Mouse (Mus musculus) midbrain, postnatal 0 days (tissue): ENCODE results near the gene Tamm41. TPM values are rescaled to one million over a fixed set of nuclear protein-coding genes. Genes with fewer than 3 reads are reported as not detected.
A peak's percentile ranks its signal among the peaks of the same experiment; 100 is the strongest.

ENCODE experiments used
- ATAC-seq: fragments of 200-750 bp; cut with Nextera tagmentation; 2 replicates; pipeline ENCODE4 v1.8.0; 2017; ENCODE audit warnings: moderate number of reproducible peaks, mild to moderate bottlenecking, moderate TSS enrichment, moderate library complexity; ENCODE audit not compliant: low FRiP score
- DNase-seq: peaks from one replicate; pipeline ENCODE4 v3.0.0-alpha.2; 2015; ENCODE audit warnings: low spot score
- H3K27ac ChIP-seq: fragments of 300-500 bp; sonication (generic); 2 replicates; pipeline ENCODE4 v1.5.1; 2014; ENCODE audit warnings: low read depth, mild to moderate bottlenecking, low read length, mixed read lengths
- H3K27me3 ChIP-seq: fragments of 300-500 bp; sonication (generic); 2 replicates; pipeline ENCODE4 v1.6.1; 2014; ENCODE audit warnings: low read length, control low read depth, mixed read lengths; ENCODE audit not compliant: insufficient read depth
- H3K36me3 ChIP-seq: fragments of 300-500 bp; sonication (generic); 2 replicates; pipeline ENCODE4 v1.6.1; 2014; ENCODE audit warnings: low read length, control low read depth, mixed read lengths; ENCODE audit not compliant: insufficient read depth
- H3K4me1 ChIP-seq: fragments of 300-500 bp; sonication (generic); 2 replicates; pipeline ENCODE4 v1.6.1; 2014; ENCODE audit warnings: mild to moderate bottlenecking, control low read depth, antibody characterized with exemption, low read length, mixed read lengths; ENCODE audit not compliant: insufficient read depth
- H3K4me2 ChIP-seq: fragments of 300-500 bp; sonication (generic); 2 replicates; pipeline ENCODE4 v1.6.1; 2014; ENCODE audit warnings: low read depth, mild to moderate bottlenecking, low read length, mixed read lengths; ENCODE audit not compliant: poor library complexity, severe bottlenecking
- H3K4me3 ChIP-seq: fragments of 300-500 bp; sonication (generic); 2 replicates; pipeline ENCODE4 v1.5.1; 2014; ENCODE audit warnings: low read depth, mild to moderate bottlenecking, low read length, moderate library complexity
- H3K9ac ChIP-seq: fragments of 300-500 bp; sonication (generic); replicated peaks from 2 replicates; pipeline ENCODE4 v1.6.1; 2014; ENCODE audit warnings: mild to moderate bottlenecking, low read length, moderate library complexity, mixed read lengths; ENCODE audit not compliant: poor library complexity, severe bottlenecking
- H3K9me3 ChIP-seq: fragments of 300-500 bp; sonication (generic); 2 replicates; pipeline ENCODE4 v1.6.1; 2016; ENCODE audit warnings: low read length, control low read depth
- CTCF ChIP-seq: IDR thresholded peaks from 2 replicates; pipeline ENCODE4 v1.5.1; 2016; ENCODE audit warnings: antibody characterized with exemption, mild to moderate bottlenecking
- WGBS: fragments of 180-500 bp; shearing (Covaris S2); extraction: QIAGEN DNeasy Blood & Tissue Kit; methylation state at CpG from one replicate; pipeline ENCODE4 v1.1.7; 2014; 5-methylcytosine and 5-hydroxymethylcytosine counted together
- polyA plus RNA-seq: library from polyadenylated mRNA; unstranded; fragments of >200 nt; fragmentation: Nextera tagmentation; extraction: Ambion mirVana; gene quantifications from 2 replicates; pipeline ENCODE4 v1.2.1, GENCODE M21; 2015
- total RNA-seq: library from RNA; depleted of rRNA; stranded (reverse); fragments of >200 nt; gene quantifications from 2 replicates; pipeline ENCODE4 v1.2.3, GENCODE M21; 2014

Tamm41 gene
- total and polyA plus RNA-seq, 2 experiments from 2014 or later: 39.4 to 45.9 TPM

DNA sequence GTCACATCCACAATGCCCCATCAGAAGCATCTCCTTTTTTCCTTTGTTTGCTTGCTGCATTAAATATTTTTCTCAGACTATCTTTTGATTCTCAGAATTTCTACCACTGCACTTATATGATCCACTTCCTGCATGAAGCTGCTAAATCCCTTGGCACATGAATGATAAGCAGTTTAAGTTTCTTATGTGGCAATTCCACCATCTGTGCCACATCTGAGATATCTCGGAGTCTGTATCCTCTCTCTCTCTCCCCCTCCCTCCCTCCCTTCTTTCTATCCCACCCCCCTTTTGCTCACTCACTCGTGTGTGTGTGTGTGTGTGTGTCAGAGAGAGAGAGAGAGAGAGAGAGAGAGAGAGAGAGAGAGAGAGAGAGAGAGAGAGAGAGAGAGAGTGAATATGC is 10.1 kb upstream of the Tamm41 start:
- no peak overlapping the region for H3K4me3 ChIP-seq
- H3K36me3 ChIP-seq: no peaks in the 10 kb centered on the region
- H3K27ac ChIP-seq: no peak overlapping the region
- no peaks in the 10 kb centered on the region for H3K27me3 ChIP-seq
- no peak overlapping the region for H3K9ac ChIP-seq
- no peaks in the 10 kb centered on the region for H3K9me3 ChIP-seq
- no peak for TF ChIP-seq CTCF
- ATAC-seq (no peak), DNase-seq (no peak)
- H3K4me1 ChIP-seq: no peaks in the 10 kb centered on the region
- WGBS: 30% methylated on average over 2 of the region's 2 CpGs
- H3K4me2 ChIP-seq: no peak overlapping the region

DNA sequence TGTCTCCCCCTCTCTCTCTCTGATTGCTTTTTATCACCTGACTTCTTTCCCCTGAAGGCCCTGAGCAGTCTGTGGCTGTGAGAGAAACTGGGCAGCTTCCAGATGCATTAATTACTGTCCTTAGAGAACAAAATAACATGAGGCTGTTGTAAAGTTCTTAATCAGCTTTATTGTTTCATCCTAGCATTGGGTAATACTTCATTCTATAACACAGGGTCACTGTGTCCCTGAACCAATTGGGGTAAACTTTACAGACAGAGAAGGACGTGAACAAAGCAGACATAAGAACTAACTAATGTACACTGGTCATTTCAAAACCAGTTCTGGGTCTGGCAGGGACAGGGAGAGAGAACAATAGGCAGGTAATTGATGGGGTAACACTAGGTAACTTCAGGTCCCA is 8.4 kb upstream of the Tamm41 start:
- Histone ChIP-seq H3K27ac (no peak overlapping the region), H3K9me3 (no peaks in the 10 kb centered on the region), H3K4me2 (no peak overlapping the region), H3K36me3 (no peaks in the 10 kb centered on the region), H3K27me3 (no peaks in the 10 kb centered on the region), H3K4me1 (no peaks in the 10 kb centered on the region), H3K4me3 (no peak overlapping the region), H3K9ac (no peak overlapping the region)
- no peak for TF ChIP-seq CTCF
- ATAC-seq (no peak), DNase-seq (no peak)
- WGBS: 66% methylated on average over 1 of the region's 1 CpGs

DNA sequence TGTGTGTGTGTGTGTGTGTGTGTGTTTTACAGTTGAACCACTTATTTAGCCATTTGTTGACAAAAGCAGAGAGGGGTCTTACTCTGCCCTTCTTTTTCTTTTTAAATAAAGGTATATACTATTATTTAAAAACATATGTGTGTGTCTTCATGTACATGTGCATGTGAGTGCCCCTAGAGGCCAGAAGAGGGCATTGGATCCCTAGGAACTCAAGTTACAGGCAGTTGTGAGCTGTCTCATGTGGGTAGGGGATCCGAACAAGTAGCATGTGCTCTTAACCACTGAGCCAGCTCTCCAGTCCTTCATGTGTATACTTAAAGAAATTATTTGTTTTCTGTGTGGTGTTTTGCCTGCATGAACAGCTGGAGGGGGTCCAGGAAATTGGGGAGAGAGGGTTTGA is 7.0 kb upstream of the Tamm41 start:
- no peaks in the 10 kb centered on the region for H3K36me3 ChIP-seq
- ATAC-seq (no peak), DNase-seq (peak; percentile 40)
- H3K9me3 ChIP-seq: no peaks in the 10 kb centered on the region
- H3K4me3 ChIP-seq: no peak overlapping the region
- H3K9ac ChIP-seq: no peak overlapping the region
- H3K27me3 ChIP-seq: no peaks in the 10 kb centered on the region
- no peaks in the 10 kb centered on the region for H3K4me1 ChIP-seq
- WGBS: 68% methylated on average over 1 of the region's 1 CpGs
- TF ChIP-seq CTCF: peak; percentile 70
- no peak overlapping the region for H3K4me2 ChIP-seq
- no peak overlapping the region for H3K27ac ChIP-seq

DNA sequence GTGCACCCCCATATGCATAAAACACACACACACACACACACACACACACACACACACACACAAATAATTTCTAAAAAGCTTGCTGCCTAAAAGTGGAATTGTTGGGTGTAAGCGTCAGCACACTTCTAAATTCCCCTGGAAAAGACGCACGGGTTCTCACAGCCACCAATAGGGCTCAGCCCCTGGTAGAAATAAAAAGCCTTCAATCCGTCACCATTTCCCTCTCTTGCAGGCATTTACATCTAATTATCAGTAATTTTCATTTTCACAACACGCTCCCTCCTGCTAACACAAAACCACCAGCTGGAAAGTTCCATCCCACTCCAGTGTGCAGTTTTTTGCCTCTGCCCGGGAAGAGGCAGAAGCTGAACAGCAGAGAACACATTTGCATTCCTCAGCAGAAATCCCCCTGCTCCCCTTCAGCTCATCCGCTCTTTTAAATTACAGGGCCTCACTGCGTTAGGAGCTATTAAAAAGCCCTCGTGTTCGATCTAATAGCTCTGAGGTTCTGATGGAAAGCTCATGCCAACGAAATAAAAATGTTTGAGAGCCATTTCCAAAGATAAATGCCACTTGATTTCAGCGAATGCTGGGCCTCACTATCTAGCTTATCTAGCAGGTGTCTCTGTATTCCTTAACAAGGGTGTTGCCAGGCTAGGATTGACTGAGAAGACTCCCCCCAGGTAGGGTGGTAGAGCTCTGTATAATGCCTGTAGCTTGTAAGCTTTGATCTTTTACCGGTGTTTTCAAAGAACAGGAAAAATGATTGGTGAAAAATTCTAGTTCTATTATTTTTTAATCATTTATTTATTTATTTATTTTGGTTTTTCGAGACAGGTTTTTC is 6.2 kb upstream of the Tamm41 start:
- no peak for ATAC-seq
- DNase-seq: peak; percentile 51
- WGBS: 49% methylated on average over 14 of the region's 14 CpGs
- no peak overlapping the region for H3K9ac ChIP-seq
- H3K4me3 ChIP-seq: no peak overlapping the region
- TF ChIP-seq CTCF: no peak
- no peak overlapping the region for H3K4me2 ChIP-seq
- no peaks in the 10 kb centered on the region for H3K27me3 ChIP-seq
- peak overlapping the region; percentile 38; the same call in 1 of the 2 replicates for H3K27ac ChIP-seq
- no peaks in the 10 kb centered on the region for H3K36me3 ChIP-seq
- H3K9me3 ChIP-seq: no peaks in the 10 kb centered on the region
- H3K4me1 ChIP-seq: no peaks in the 10 kb centered on the region

DNA sequence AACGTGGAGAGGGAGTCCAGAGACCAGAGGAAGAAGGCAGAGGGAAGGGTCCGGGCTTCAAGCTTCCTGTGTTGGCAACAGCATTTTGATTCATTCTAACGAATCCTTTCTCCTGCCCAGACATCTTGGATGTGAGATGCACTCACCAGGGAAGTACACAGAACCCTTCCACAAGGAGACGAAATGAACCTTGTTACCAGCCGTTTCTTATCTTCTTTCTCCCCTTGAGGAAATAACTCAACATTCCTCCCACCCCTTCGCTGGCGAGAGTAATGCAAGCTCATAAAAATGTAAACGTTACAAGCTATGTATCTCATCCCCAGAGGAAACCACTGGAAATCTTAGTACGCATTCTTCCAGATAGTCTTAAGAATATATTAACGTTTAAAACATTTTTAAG is 4.9 kb upstream of the Tamm41 start:
- 57% methylated on average over 10 of the region's 10 CpGs for WGBS
- H3K27ac ChIP-seq: no peak overlapping the region
- no peaks in the 10 kb centered on the region for H3K4me1 ChIP-seq
- no peak overlapping the region for H3K9ac ChIP-seq
- no peaks in the 10 kb centered on the region for H3K9me3 ChIP-seq
- no peak overlapping the region for H3K4me2 ChIP-seq
- H3K4me3 ChIP-seq: no peak overlapping the region
- DNase-seq: no peak
- TF ChIP-seq CTCF: no peak
- no peaks in the 10 kb centered on the region for H3K27me3 ChIP-seq
- H3K36me3 ChIP-seq: no peaks in the 10 kb centered on the region
- ATAC-seq: no peak

DNA sequence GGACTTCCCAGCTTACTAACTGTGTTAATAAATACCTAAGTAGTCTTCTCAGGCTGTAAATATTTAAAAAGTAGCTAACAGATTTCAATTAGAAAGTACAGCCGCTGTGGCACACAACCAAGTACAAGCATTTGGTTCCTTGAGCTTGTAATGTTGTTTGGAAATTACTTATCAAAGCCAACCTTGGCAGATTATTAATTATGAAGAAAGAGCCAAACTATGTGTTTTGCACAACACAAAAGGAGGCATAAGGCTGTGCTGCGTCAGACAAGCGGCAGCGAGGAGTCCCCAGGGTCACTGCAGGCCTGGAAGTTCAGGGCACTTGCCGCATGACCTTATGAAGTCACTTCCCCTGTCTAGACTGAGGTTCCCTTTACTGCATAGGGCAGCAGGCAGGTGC is 4.2 kb downstream of the Tamm41 start:
- peaks cover 5% of the 10 kb centered on the region; the same call in 1 of the 2 replicates for H3K4me1 ChIP-seq
- DNase-seq: no peak
- no peak overlapping the region for H3K27ac ChIP-seq
- no peak for ATAC-seq
- no peak overlapping the region for H3K4me3 ChIP-seq
- no peak overlapping the region for H3K4me2 ChIP-seq
- H3K36me3 ChIP-seq: peaks cover 38% of the 10 kb centered on the region
- no peak for TF ChIP-seq CTCF
- no peak overlapping the region for H3K9ac ChIP-seq
- no peaks in the 10 kb centered on the region for H3K9me3 ChIP-seq
- WGBS: 99% methylated on average over 5 of the region's 5 CpGs
- H3K27me3 ChIP-seq: no peaks in the 10 kb centered on the region
